25 mouse cellular contexts compared by ENCODE assay signal in the genomic region with DNA sequence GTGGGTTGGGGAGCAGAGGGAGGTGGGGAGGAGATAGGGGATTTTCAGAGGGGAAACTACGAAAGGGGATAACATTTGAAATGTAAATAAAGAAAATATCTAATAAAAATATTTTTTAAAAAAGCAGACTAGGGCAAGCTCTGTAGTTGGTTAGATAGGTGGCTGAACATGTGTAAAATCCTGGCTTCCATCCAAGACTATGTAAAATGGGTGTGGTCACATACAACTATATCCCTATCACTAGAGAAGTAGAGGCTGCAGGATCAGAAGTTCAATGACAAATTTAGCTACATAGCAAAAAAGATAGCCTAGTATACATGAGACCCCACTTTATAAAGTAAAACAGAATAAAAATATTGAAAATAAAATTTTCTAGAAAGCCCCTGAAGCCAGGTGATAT.
"Had no signal": no experiment of that assay in that cellular context is flagged by ENCODE, and none has a peak within 500 bp of the region (broad histone marks: within the 10 kb centered on the region; RNA-seq: fewer than 3 reads in every experiment).

No protein-coding gene starts in this region.

- DNase-seq: gastrocnemius, postnatal 10 days; gastrocnemius, postnatal 25 days; heart, adult 2 months; heart, postnatal 14 days; heart, postnatal 36 days; kidney, adult 18-20 months; kidney, adult 8-10 months; kidney, postnatal 10 days; kidney, postnatal 25 days; kidney, postnatal 4 days; liver; liver, embryonic 13.5 days had no signal

- ATAC-seq: inflammation-experienced regulatory T-cells, adult 6 months; intestine, embryonic 15.5 days; intestine, postnatal 0 days had no signal

- H3K4me2 ChIP-seq: heart, embryonic 11.5 days; heart, embryonic 13.5 days; heart, embryonic 15.5 days; hindbrain, embryonic 13.5 days; hindbrain, embryonic 15.5 days; intestine, embryonic 15.5 days; limb, embryonic 12.5 days; liver, embryonic 11.5 days; liver, embryonic 13.5 days had no signal

- H3K27me3 ChIP-seq: heart, embryonic 13.5 days; heart, embryonic 15.5 days; hindbrain, embryonic 13.5 days; hindbrain, embryonic 15.5 days; intestine, embryonic 15.5 days; limb, embryonic 12.5 days; liver, embryonic 13.5 days had no signal

- H3K4me3 ChIP-seq: heart, adult 2 months; heart, embryonic 13.5 days; heart, embryonic 15.5 days; hindbrain, embryonic 13.5 days; hindbrain, embryonic 15.5 days; intestine, embryonic 15.5 days; layer of hippocampus, adult 2 months; left cerebral cortex, adult 2 months; limb, embryonic 10.5 days; limb, embryonic 12.5 days; liver, embryonic 13.5 days had no signal

- H3K9me3 ChIP-seq: hindbrain, embryonic 15.5 days; intestine, embryonic 15.5 days; limb, embryonic 10.5 days; limb, embryonic 12.5 days; liver, embryonic 13.5 days had no signal

- H3K9ac ChIP-seq: heart, embryonic 13.5 days; heart, embryonic 15.5 days; hindbrain, embryonic 13.5 days; hindbrain, embryonic 15.5 days; intestine, embryonic 15.5 days; limb, embryonic 12.5 days; liver, embryonic 13.5 days had no signal

- H3K36me3 ChIP-seq: heart, embryonic 13.5 days; heart, embryonic 15.5 days; hindbrain, embryonic 13.5 days; hindbrain, embryonic 15.5 days; intestine, embryonic 15.5 days; limb, embryonic 10.5 days; limb, embryonic 12.5 days; liver, embryonic 13.5 days had no signal

- H3K27ac ChIP-seq: heart, adult 2 months; heart, embryonic 13.5 days; heart, embryonic 15.5 days; hindbrain, embryonic 13.5 days; hindbrain, embryonic 15.5 days; intestine, embryonic 15.5 days; layer of hippocampus, adult 2 months; left cerebral cortex, adult 2 months; limb, embryonic 10.5 days; limb, embryonic 12.5 days; liver, embryonic 13.5 days had no signal

- H3K4me1 ChIP-seq: heart, embryonic 13.5 days; hindbrain, embryonic 13.5 days; hindbrain, embryonic 15.5 days; intestine, embryonic 15.5 days; limb, embryonic 10.5 days; limb, embryonic 12.5 days; liver, embryonic 13.5 days had no signal
